19 mouse cellular contexts compared by ENCODE assay signal in the genomic region with DNA sequence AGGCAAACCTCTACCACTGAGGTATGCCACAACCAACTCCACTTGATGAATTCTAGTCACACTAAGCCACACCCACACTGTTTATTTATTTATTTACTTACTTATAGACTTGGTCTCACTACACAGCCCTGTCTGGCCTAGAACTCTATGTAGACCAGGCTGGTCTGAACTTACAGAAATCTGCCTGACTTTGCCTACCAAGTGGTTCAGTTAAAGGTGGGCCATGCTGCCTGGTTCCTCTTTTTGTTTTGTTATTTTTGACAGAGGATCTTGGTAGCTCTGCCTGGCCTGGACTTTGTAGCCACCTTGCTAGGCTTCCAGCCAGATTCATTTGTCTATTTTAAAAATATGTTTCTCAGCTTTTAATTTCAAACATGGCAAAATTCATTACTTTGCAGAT. TPM values are rescaled to one million over a fixed set of nuclear protein-coding genes. Genes with fewer than 3 reads are reported as not detected.
"Had no signal": no experiment of that assay in that cellular context is flagged by ENCODE, and none has a peak within 500 bp of the region (broad histone marks: within the 10 kb centered on the region; RNA-seq: fewer than 3 reads in every experiment).

No protein-coding gene starts in this region.

- H3K9ac ChIP-seq: neural tube, embryonic 13.5 days; neural tube, embryonic 15.5 days; stomach, embryonic 15.5 days had no signal

- H3K4me2 ChIP-seq: neural tube, embryonic 13.5 days; neural tube, embryonic 15.5 days; stomach, embryonic 15.5 days had no signal

- H3K9me3 ChIP-seq: neural tube, embryonic 13.5 days; neural tube, embryonic 15.5 days; stomach, embryonic 15.5 days had no signal

- H3K4me3 ChIP-seq: neural tube, embryonic 13.5 days; neural tube, embryonic 15.5 days; stomach, embryonic 15.5 days had no signal

- H3K27me3 ChIP-seq: neural tube, embryonic 13.5 days; neural tube, embryonic 15.5 days; stomach, embryonic 15.5 days had no signal

- DNase-seq: retina, postnatal 1 day; right cerebral cortex, adult 18-20 months; right cerebral cortex, postnatal 14 days; right cerebral cortex, postnatal 25 days; right cerebral cortex, postnatal 4 days; spleen, adult 18-20 months; thymus, adult 18-20 months; thymus, adult 2 months; thymus, postnatal 14 days; thymus, postnatal 25 days; thymus, postnatal 36 days; thymus, postnatal 4 days had no signal

- H3K4me1 ChIP-seq: neural tube, embryonic 13.5 days; neural tube, embryonic 15.5 days; stomach, embryonic 15.5 days had no signal

- H3K27ac ChIP-seq: neural tube, embryonic 13.5 days; neural tube, embryonic 15.5 days; stomach, embryonic 15.5 days; stomach, postnatal 0 days had no signal

- H3K36me3 ChIP-seq: neural tube, embryonic 13.5 days; neural tube, embryonic 15.5 days; stomach, embryonic 15.5 days had no signal

RNA-seq across cellular contexts. Expression of a gene that starts 11.3 kb away (rescaled TPM):
- total RNA-seq: neutrophil, adult 5-6 weeks had no signal
- polyA plus RNA-seq: spleen, adult 2 months; stomach, embryonic 14.5 days had no signal
